ENCODE assay signal across 7 mouse cellular contexts in genomic region chr12:51844771-51845256, GRCm38 (mm10). TPM values are rescaled to one million over a fixed set of nuclear protein-coding genes. Genes with fewer than 3 reads are reported as not detected.
DNase-seq lines count a peak whose midpoint lies in the region; ATAC-seq and TF ChIP-seq lines count a peak whose summit lies in the region.

No protein-coding gene starts in this region.

- TF ChIP-seq CTCF in intestine, postnatal 0 days (IDR thresholded peaks at IDR 0.05; ENCODE audit: low read depth) = no peak
- TF ChIP-seq CTCF in small intestine, adult 2 months (IDR thresholded peaks at IDR 0.05; ENCODE audit: extremely low read depth, insufficient read length, insufficient replicate concordance, low read depth, low read length) = no peak

- TF ChIP-seq POLR2A in small intestine, adult 2 months (IDR thresholded peaks at IDR 0.05; ENCODE audit: low read depth, low read length) = peak; percentile 47; the same call in 1 of the 2 replicates

- DNase-seq in adrenal gland, adult 8-10 months = peak; percentile 97
- DNase-seq in embryonic facial prominence, embryonic 10.5 days (ENCODE audit: low spot score) = peak; percentile 88
- peak; percentile 96 for DNase-seq in gonadal fat pad, adult 2 months (ENCODE audit: low read depth)
- DNase-seq in left cerebral cortex, postnatal 4 days = peak; percentile 87

- WGBS in embryonic facial prominence, embryonic 10.5 days = under 1% methylated on average over 17 of the region's 17 CpGs
- under 1% methylated on average over 17 of the region's 17 CpGs for WGBS in intestine, postnatal 0 days
- 0% methylated on average over 17 of the region's 17 CpGs for WGBS in midbrain, embryonic 12.5 days
- WGBS in small intestine, adult 2 months = 1% methylated on average over 17 of the region's 17 CpGs

- intact Hi-C loops in left cerebral cortex, postnatal 4 days (cut with DNase I) = no loop called here

- peak overlapping the region; percentile 74 for H3K4me2 ChIP-seq in intestine, postnatal 0 days (replicated peaks; ENCODE audit: low read depth)
- peak overlapping the region; percentile 58 for H3K4me2 ChIP-seq in midbrain, embryonic 12.5 days (replicated peaks)

- peaks cover 11% of the 10 kb centered on the region for H3K4me1 ChIP-seq in embryonic facial prominence, embryonic 10.5 days
- H3K4me1 ChIP-seq in intestine, postnatal 0 days (replicated peaks; ENCODE audit: control insufficient read depth, insufficient read depth, low read length) = peaks cover 10% of the 10 kb centered on the region; the same call in 1 of the 2 replicates
- H3K4me1 ChIP-seq in midbrain, embryonic 12.5 days = peaks cover 10% of the 10 kb centered on the region
- peaks cover 4% of the 10 kb centered on the region; the same call in 1 of the 2 replicates for H3K4me1 ChIP-seq in small intestine, adult 2 months (ENCODE audit: control insufficient read depth, insufficient read depth, insufficient read length, low read length)

- H3K9me3 ChIP-seq in embryonic facial prominence, embryonic 10.5 days = no peaks in the 10 kb centered on the region
- no peaks in the 10 kb centered on the region for H3K9me3 ChIP-seq in intestine, postnatal 0 days (ENCODE audit: control insufficient read depth)
- 0 out of 2 replicates have a peak, but pooled peaks cover 4% of the 10 kb centered on the region for H3K9me3 ChIP-seq in midbrain, embryonic 12.5 days

- H3K36me3 ChIP-seq in embryonic facial prominence, embryonic 10.5 days (replicated peaks) = no peaks in the 10 kb centered on the region
- no peaks in the 10 kb centered on the region for H3K36me3 ChIP-seq in intestine, postnatal 0 days (ENCODE audit: control insufficient read depth, insufficient read depth)
- H3K36me3 ChIP-seq in midbrain, embryonic 12.5 days = no peaks in the 10 kb centered on the region
- H3K36me3 ChIP-seq in small intestine, adult 2 months (ENCODE audit: control insufficient read depth, insufficient read depth, low read length) = no peaks in the 10 kb centered on the region

- peaks cover 4% of the 10 kb centered on the region; the same call in 1 of the 2 replicates for H3K27me3 ChIP-seq in embryonic facial prominence, embryonic 10.5 days (replicated peaks; ENCODE audit: low read depth, poor library complexity, severe bottlenecking)
- H3K27me3 ChIP-seq in intestine, postnatal 0 days (replicated peaks; ENCODE audit: control insufficient read depth, insufficient read depth, low read length) = no peaks in the 10 kb centered on the region
- 0 out of 2 replicates have a peak, but pooled peaks cover 10% of the 10 kb centered on the region for H3K27me3 ChIP-seq in midbrain, embryonic 12.5 days
- no peaks in the 10 kb centered on the region for H3K27me3 ChIP-seq in small intestine, adult 2 months (ENCODE audit: control insufficient read depth, insufficient read depth, low read length)

- ATAC-seq in intestine, postnatal 0 days = peak; percentile 100
- peak; percentile 95 for ATAC-seq in midbrain, embryonic 12.5 days (ENCODE audit: low FRiP score, low read depth)

- peak overlapping the region; percentile 60; the same call in 1 of the 2 replicates for H3K9ac ChIP-seq in intestine, postnatal 0 days (ENCODE audit: low read depth, low read length)
- peak overlapping the region; percentile 49 for H3K9ac ChIP-seq in midbrain, embryonic 12.5 days (replicated peaks)

- peak overlapping the region; percentile 63 for H3K4me3 ChIP-seq in embryonic facial prominence, embryonic 10.5 days
- H3K4me3 ChIP-seq in intestine, postnatal 0 days (ENCODE audit: low read depth, low read length) = peak overlapping the region; percentile 47
- peak overlapping the region; percentile 54 for H3K4me3 ChIP-seq in midbrain, embryonic 12.5 days
- H3K4me3 ChIP-seq in small intestine, adult 2 months (ENCODE audit: low read depth, low read length) = peak overlapping the region; percentile 67

- H3K27ac ChIP-seq in embryonic facial prominence, embryonic 10.5 days (replicated peaks) = peak overlapping the region; percentile 89
- H3K27ac ChIP-seq in intestine, postnatal 0 days (ENCODE audit: low read depth, low read length) = peak overlapping the region; percentile 83
- peak overlapping the region; percentile 56 for H3K27ac ChIP-seq in midbrain, embryonic 12.5 days (replicated peaks)
- H3K27ac ChIP-seq in small intestine, adult 2 months (ENCODE audit: insufficient read depth, low read depth, low read length) = peak overlapping the region; percentile 82

RNA-seq across cellular contexts. Expression of gene Hectd1, which starts 15.5 kb away (rescaled TPM):
- 100 to 1,000 TPM in 1 of 4 experiments, 10 to 100 TPM in 3; 89.8 to 101 (median 93.6) TPM for total RNA-seq in adrenal gland, adult 8-10 months (2022)
- polyA plus RNA-seq in embryonic facial prominence, embryonic 10.5 days (2016; fragmentation: Nextera tagmentation; extraction: Ambion mirVana) = 34.1 and 35.1 TPM in 2 replicates
- polyA plus RNA-seq in gonadal fat pad, adult 2 months (2012; rRNA removed) = 24.2 and 30.2 TPM in 2 replicates
- 16.8 and 20.9 TPM in 2 replicates for polyA plus RNA-seq in intestine, postnatal 0 days (2015; fragmentation: Nextera tagmentation; extraction: Ambion mirVana)
- 10 to 100 TPM; 93.8 to 99.4 TPM for total RNA-seq in left cerebral cortex, postnatal 4 days (2021)
- 40.8 and 41.5 TPM in 2 replicates for polyA plus RNA-seq in midbrain, embryonic 12.5 days (2016; fragmentation: Nextera tagmentation; extraction: Ambion mirVana)
- 3.5 and 6.7 TPM in 2 replicates for polyA plus RNA-seq in small intestine, adult 2 months (2012; rRNA removed)

Comparison
In these comparisons a context has a peak if more than half of its experiments do, and no peak if none do; other contexts are left out.
1. Peak in every context shown above with its lines: DNase-seq, ATAC-seq, H3K4me3 ChIP-seq and H3K27ac ChIP-seq.